Mouse (Mus musculus): Measurements from ENCODE around the gene Rsl1d1. TPM values are rescaled to one million over a fixed set of nuclear protein-coding genes. Genes with fewer than 3 reads are reported as not detected.
A peak's percentile ranks its signal among the peaks of the same experiment; 100 is the strongest.

Rsl1d1 gene
- polyA plus RNA-seq (2015; fragmentation: Nextera tagmentation; extraction: Ambion mirVana), result 91.1 and 106 TPM in 2 replicates

GRCm38 (mm10) chr16:11202571-11203554, at the start of gene Rsl1d1:
Gene Rsl1d1, minus strand, starts transcription at chr16:11203331.

GRCm38 (mm10) chr16:11176208-11176883, 26.8 kb downstream of the Rsl1d1 start, which contains the start of gene Zc3h7a:
Gene Zc3h7a, minus strand, starts transcription at chr16:11176393.

Small RNAs within 50 kb of the gene (microRNA-seq; reads per million reads assigned to microRNA genes)
- gene Gm23935, result 20.1 reads per million, percentile 27 among the genes with 10 or more reads in this experiment

Other genes with a start within 250 kb of the Rsl1d1 start
- 15.7 and 16.7 TPM in 2 replicates for gene Snn, start 142.4 kb downstream of the Rsl1d1 start, polyA plus RNA-seq (2015; fragmentation: Nextera tagmentation; extraction: Ambion mirVana)
- gene Litaf, start 137.2 kb downstream of the Rsl1d1 start, polyA plus RNA-seq (2015; fragmentation: Nextera tagmentation; extraction: Ambion mirVana), result 81.6 and 92.6 TPM in 2 replicates
- 19.6 and 22.2 TPM in 2 replicates for gene Txndc11, start 68.7 kb downstream of the Rsl1d1 start, polyA plus RNA-seq (2015; fragmentation: Nextera tagmentation; extraction: Ambion mirVana)
- gene Zc3h7a, start 26.9 kb downstream of the Rsl1d1 start, polyA plus RNA-seq (2015; fragmentation: Nextera tagmentation; extraction: Ambion mirVana), result 48.3 and 58.0 TPM in 2 replicates
- gene Gspt1, start 51.0 kb upstream of the Rsl1d1 start, polyA plus RNA-seq (2015; fragmentation: Nextera tagmentation; extraction: Ambion mirVana), result 47.6 and 59.4 TPM in 2 replicates
- not detected in 2 replicates for gene Tnfrsf17, start 110.5 kb upstream of the Rsl1d1 start, polyA plus RNA-seq (2015; fragmentation: Nextera tagmentation; extraction: Ambion mirVana)
- gene Snx29, start 119.6 kb upstream of the Rsl1d1 start, polyA plus RNA-seq (2015; fragmentation: Nextera tagmentation; extraction: Ambion mirVana), result 6.8 and 8.4 TPM in 2 replicates